Mouse (Mus musculus) frontal cortex, adult (tissue): ENCODE results near the gene Mical1.

ENCODE experiments used
- ATAC-seq: cut with Nextera tagmentation; 2 replicates; pipeline ENCODE4 v1.9.2; 2017; ENCODE audit warnings: mild to moderate bottlenecking, moderate library complexity, mixed read lengths; ENCODE audit not compliant: low TSS enrichment

Mical1 gene

DNA sequence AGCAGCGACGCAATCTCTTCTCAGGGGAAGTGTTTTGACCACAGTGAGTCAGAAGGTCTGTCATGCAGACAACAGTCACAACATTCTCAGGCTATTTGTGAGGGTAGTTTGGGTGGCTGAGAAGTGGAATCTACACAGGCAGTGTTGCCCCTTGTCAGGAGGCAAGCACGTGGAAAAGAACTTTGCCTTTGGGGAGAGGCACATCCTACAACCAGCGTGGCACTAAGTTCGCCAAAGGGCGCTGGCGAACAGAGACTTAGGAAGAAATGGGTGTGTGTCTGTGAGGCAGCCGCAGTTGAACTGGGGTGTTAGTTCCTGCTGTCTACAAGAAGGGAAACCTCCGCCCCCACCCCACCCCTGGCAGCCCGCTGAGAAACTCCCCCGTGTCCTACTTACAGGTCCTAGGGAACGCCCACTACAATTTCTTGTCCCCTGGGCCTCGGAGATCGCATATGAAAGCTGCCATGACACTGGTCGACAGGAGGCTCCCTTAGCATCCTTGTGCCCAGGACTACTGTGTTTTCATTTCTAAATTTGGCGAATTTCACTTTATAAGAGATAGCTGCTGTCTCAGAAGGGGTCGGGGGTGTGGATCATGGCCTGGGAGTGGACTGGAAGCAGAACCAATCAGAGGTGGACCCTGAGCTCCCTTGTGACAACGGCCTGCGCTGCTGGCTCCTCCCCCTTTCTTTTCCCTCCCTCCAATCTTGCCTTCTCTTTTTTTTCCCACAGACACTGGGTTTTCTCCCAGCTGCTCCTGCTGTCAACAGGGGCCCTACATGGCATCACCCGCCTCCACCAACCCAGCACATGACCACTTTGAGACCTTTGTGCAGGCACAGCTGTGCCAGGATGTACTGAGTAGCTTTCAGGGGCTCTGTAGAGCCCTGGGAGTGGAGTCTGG is 1.4 kb downstream of the Mical1 start:
- peak; percentile 65 for ATAC-seq

- ATAC-seq, result no peak
These were observed 3.8 kb downstream of the Mical1 start for GRCm38 (mm10) chr10:41479961-41480360.

DNA sequence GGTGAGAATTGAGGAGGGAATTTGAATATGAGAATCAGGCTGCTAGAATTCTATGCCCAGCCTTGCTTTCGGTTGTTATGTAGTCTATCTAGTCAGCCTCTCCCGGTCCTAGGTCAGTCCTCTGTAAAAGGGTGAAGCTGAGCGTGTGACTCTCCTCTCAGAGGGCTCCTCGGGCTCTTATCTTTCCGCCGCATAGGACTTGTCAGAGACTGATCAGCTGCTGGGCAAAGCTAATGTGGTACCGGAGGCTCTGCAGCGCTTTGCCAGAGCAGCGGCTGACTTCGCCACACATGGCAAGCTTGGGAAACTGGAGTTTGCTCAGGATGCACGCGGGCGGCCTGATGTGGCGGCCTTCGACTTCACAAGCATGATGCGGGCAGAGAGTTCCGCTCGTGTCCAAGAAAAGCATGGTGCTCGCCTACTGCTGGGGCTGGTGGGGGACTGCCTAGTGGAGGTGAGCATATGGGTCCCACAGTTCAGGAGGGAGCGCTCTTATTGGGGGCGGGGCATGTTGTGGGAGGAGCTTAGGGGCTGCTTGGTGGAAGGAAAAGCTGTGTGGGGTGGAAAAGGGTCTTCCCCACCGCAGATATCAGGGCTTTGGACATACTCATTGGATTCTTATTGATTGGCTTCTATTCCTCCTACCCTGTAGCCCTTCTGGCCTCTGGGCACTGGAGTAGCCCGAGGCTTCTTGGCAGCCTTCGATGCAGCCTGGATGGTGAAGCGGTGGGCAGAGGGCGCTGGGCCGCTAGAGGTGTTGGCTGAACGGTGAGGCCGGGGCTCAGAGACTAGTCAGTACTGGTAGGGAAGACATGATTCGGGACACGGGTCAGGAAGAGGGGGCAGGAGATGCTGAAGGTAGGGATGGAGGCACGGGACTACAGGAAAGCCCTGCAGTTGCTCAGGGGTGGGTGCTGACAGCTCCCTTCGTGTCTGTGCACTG is 5.1 kb downstream of the Mical1 start:
- no peak for ATAC-seq

- no peak for ATAC-seq
These were observed 6.3 kb downstream of the Mical1 start for GRCm38 (mm10) chr10:41482446-41482845.

DNA sequence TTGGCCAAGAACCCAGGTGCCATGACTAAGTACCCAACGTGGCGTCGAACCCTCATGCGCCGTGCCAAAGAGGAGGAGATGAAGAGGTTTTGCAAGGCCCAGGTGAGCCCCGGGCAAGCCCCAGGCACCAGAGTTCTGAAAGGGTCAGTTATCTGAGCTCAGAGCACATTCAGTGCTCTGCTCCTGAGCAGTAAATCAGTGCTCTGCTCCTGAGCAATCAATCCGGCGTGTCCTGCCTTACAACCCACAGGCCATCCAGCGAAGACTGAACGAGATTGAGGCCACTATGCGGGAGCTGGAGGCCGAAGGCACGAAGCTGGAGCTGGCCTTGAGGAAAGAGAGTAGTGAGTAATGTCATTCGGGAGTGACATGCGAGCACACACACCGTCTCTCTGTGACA is 9.7 kb downstream of the Mical1 start:
- ATAC-seq, result no peak

- ATAC-seq, result no peak
These were observed 10.5 kb downstream of the Mical1 start for GRCm38 (mm10) chr10:41486506-41487170.

DNA sequence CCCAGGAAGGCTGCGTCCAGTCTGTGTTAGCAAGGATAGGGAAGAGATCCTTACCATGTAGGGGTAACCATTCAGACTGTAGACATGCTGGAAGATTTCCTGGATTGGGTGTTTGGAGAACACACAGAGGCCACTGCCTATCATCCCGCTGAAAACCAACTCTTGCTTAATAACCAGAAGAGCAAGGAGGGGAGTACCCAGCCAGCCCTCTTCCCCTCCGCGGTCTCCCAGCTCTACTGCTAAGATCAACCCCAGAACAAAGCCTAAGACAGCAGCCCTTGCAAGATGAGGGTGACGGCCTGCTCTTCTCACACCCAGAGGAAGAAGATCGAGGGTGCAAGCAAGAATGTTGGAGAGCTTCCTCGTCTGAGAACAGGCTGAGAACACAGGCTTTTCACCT is 12.8 kb downstream of the Mical1 start:
- ATAC-seq, result no peak

DNA sequence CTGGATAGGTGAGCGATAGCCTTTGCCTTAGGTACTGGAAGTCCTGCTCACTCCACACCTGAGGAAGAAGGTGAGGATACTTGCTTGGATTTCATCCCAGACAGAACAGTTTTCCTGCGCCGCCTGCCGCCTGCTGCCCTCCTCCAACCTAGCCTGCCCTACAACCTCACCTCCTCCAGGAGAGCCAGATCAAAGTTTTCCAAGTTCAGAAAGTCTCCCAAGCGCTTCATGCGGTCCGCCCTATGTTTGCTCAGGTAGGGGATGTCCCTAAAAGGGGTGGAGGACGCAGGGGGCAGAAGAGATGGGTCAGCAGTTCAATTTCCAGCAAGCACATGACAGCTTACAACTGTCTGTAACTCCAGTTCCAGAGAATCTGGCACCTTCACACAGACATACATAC is 13.2 kb downstream of the Mical1 start:
- ATAC-seq, result no peak

DNA sequence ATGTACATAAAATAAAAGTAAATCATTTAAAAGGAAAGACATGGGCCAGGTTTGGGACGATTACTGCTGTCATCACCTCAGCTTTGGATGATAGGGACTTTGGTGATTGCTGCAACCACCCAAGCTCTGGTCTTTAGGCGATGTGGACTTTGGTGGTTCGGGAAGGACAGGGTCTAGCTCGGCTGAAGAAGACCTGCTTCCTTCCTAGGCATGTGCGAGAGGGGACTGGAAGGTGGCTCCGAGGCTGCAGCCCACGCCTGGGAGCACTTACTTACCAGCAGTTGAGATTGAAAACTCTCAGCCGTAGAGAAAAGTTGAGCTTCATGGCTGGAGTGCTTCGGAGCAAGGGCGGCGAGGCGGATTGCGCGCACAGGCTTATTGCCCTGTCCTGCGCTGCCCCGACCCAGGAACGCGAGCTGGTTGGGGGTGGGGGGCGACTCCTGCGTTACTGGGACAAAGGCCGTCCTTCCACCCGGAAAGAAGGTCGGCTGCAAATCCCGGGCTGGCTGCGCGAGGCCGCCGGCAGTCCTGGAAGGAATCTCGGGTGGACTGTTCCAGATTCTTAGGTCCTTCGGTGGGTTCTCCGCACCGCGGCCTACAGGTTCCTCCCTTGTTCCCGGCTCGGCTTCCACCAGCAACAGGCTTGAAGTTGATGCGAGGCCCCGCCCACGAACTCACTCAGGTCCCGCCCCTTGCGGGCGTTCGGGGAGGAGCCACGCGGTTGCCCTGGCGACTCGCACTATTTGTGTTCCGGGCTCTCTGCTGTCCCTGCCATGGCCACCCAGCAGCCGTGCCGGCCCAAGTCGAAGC is 13.8 kb downstream of the Mical1 start, which contains the start of the genes Smpd2 and Ppil6:
Gene Smpd2 (minus strand): TSS at position 662 of the 810 bp plus-strand sequence.
Gene Ppil6 (plus strand): TSS at position 732 of the 810 bp plus-strand sequence.
- ATAC-seq, result peak; percentile 96

DNA sequence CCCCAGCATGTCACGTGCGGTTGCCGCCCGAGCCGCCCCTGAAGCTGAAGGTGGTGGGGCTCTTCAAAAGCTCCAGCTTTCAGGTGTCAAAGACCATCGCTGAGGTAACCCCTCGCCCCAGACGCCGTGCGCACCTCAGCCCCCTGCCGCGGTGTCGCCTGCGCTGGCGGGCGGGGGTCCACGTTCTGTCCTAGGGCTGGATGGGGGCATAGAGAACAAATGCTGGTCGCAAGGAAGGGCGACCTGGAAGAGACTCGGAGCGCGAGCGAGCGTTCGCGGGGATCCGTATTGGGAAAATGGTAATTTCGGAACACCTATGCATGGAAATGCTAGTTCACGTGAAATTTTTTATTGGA is 14.4 kb downstream of the Mical1 start:
- peak; percentile 11; the same call in 1 of the 2 replicates for ATAC-seq

DNA sequence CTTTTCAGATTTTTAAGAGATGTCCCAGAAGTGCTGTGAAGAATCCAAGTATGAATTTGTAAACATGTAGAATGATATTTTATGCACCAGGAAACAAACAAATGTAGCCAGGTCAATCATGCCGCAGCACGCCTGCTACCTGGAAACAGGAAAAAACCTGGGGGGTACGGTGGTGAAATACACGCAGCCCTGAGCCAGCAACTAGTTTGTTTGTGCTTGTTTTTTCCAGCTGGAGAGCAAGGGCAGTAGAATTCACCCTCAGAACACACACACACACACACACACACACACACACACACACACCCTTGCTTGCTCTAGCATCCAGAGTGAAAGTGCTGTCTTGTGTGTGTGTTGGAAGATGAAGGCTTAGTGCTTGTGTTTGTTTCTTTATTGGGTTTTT is 15.0 kb downstream of the Mical1 start:
- no peak for ATAC-seq

DNA sequence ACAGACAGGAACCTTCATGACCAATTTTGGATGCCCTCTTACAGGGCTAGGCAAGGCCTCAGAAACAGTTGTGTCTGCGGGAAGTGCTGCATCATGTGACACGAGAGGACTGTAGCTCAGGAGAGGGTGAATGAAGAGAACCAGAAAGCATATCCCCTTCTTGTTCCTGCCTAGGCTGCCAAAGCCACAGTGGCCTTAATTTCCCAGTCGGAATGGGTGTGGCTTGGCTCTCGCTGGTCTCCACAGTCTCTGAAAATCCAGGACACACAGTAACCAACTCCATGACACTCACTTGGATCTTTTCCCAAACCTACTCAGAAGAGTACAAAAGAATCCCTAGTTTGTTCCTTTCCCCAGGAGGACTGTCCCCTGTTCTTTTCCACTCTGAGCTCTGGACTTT is 24.8 kb downstream of the Mical1 start:
- ATAC-seq, result peak; percentile 60

GRCm38 (mm10) chr10:41504996-41505395 is 28.9 kb downstream of the Mical1 start:
- ATAC-seq, result peak; percentile 8; the same call in 1 of the 2 replicates

GRCm38 (mm10) chr10:41505446-41505845 is 29.3 kb downstream of the Mical1 start:
- ATAC-seq, result peak; percentile 93

DNA sequence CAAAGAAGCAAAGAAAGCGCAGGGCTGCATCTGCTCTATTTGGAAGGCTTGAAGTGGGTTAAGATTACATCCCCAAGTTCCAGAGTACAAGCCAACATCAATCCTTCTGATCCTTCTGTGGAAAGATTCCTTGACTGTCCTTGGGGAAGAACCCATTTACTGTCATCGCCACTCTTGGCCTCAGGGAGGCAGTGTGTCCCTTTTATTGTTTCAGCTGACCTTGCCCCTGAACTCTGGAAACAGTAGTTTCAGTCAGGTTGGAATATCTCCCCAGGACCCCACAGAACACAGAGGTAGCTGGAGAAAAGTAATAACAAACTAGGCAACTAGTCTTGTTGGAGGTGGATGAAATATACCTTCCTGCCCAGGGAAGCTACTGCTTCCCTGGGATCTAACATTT is 33.0 kb downstream of the Mical1 start:
- ATAC-seq, result peak; percentile 15; the same call in 1 of the 2 replicates

DNA sequence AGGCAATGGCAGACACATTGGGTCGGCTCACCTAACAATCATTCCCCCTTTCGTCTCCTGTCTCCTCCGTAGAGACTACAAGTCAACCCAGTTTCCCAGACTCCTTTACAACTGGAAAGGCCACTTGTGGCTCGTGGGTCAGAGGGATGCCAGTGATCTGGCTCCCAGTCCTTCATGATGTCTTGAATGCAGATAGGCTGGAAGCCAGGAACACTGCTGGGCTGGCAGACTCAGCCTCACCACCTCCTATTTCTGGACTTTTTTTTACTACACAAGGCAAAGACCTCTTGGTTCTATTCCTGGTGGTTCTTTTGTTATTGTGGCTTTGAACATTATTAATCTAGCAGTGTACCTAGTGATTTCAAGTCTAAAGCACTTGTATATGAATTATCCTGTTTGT is 38.2 kb downstream of the Mical1 start:
- ATAC-seq, result no peak

- ATAC-seq, result no peak
These were observed 38.8 kb downstream of the Mical1 start for GRCm38 (mm10) chr10:41514921-41515320.

GRCm38 (mm10) chr10:41518508-41518980 is 42.4 kb downstream of the Mical1 start:
- ATAC-seq, result peak; percentile 49

DNA sequence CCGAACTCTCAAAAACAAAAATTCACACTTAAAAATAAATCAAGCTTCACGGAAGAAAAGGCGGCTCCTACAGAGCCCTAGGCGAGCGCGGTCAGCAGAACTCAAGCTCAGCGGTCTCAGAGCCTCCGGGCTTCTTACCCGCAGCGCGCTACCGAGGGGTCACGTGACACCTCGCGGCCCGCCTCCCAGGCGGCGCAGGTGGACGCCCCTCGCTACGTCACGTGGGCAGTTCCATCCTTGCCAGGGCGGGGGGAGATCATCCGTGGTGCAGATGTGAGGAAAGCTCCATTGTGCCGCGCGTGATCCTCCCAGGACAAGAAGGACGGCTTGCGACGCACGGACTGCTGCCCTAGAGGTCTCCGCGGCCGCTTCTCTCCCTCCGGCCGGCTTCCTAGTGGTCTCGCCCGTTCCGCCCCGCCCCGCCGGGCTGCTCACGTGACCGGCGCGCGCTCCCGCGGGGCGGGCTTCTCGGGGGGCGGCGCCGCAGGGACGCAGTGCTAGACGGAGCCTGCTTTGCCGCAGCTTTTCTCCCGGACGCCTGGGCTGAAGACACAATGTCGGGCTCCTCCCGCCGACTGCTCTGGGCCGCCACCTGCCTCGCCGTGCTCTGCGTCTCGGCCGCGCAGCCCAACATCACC is 43.0 kb downstream of the Mical1 start, which contains the start of gene Cd164:
Gene Cd164 (plus strand): TSS at position 434 of the 638 bp plus-strand sequence.
- peak; percentile 87 for ATAC-seq
